Mouse (Mus musculus) midbrain, postnatal 0 days (tissue): ENCODE data around the gene Btbd7. TPM values are rescaled to one million over a fixed set of nuclear protein-coding genes. Genes with fewer than 3 reads are reported as not detected.

Source experiments
- ATAC-seq: fragments of 200-750 bp; cut with Nextera tagmentation; 2 replicates; pipeline ENCODE4 v1.8.0; 2017; ENCODE audit warnings: moderate number of reproducible peaks, mild to moderate bottlenecking, moderate TSS enrichment, moderate library complexity; ENCODE audit not compliant: low FRiP score
- DNase-seq: peaks from one replicate; pipeline ENCODE4 v3.0.0-alpha.2; 2015; ENCODE audit warnings: low spot score
- H3K27ac ChIP-seq: fragments of 300-500 bp; sonication (generic); 2 replicates; pipeline ENCODE4 v1.5.1; 2014; ENCODE audit warnings: low read depth, mild to moderate bottlenecking, low read length, mixed read lengths
- H3K27me3 ChIP-seq: fragments of 300-500 bp; sonication (generic); 2 replicates; pipeline ENCODE4 v1.6.1; 2014; ENCODE audit warnings: low read length, control low read depth, mixed read lengths; ENCODE audit not compliant: insufficient read depth
- H3K36me3 ChIP-seq: fragments of 300-500 bp; sonication (generic); 2 replicates; pipeline ENCODE4 v1.6.1; 2014; ENCODE audit warnings: low read length, control low read depth, mixed read lengths; ENCODE audit not compliant: insufficient read depth
- H3K4me1 ChIP-seq: fragments of 300-500 bp; sonication (generic); 2 replicates; pipeline ENCODE4 v1.6.1; 2014; ENCODE audit warnings: mild to moderate bottlenecking, control low read depth, antibody characterized with exemption, low read length, mixed read lengths; ENCODE audit not compliant: insufficient read depth
- H3K4me2 ChIP-seq: fragments of 300-500 bp; sonication (generic); 2 replicates; pipeline ENCODE4 v1.6.1; 2014; ENCODE audit warnings: low read depth, mild to moderate bottlenecking, low read length, mixed read lengths; ENCODE audit not compliant: poor library complexity, severe bottlenecking
- H3K4me3 ChIP-seq: fragments of 300-500 bp; sonication (generic); 2 replicates; pipeline ENCODE4 v1.5.1; 2014; ENCODE audit warnings: low read depth, mild to moderate bottlenecking, low read length, moderate library complexity
- H3K9ac ChIP-seq: fragments of 300-500 bp; sonication (generic); replicated peaks from 2 replicates; pipeline ENCODE4 v1.6.1; 2014; ENCODE audit warnings: mild to moderate bottlenecking, low read length, moderate library complexity, mixed read lengths; ENCODE audit not compliant: poor library complexity, severe bottlenecking
- H3K9me3 ChIP-seq: fragments of 300-500 bp; sonication (generic); 2 replicates; pipeline ENCODE4 v1.6.1; 2016; ENCODE audit warnings: low read length, control low read depth
- CTCF ChIP-seq: IDR thresholded peaks from 2 replicates; pipeline ENCODE4 v1.5.1; 2016; ENCODE audit warnings: antibody characterized with exemption, mild to moderate bottlenecking
- WGBS: fragments of 180-500 bp; shearing (Covaris S2); extraction: QIAGEN DNeasy Blood & Tissue Kit; methylation state at CpG from one replicate; pipeline ENCODE4 v1.1.7; 2014; 5-methylcytosine and 5-hydroxymethylcytosine counted together
- polyA plus RNA-seq: library from polyadenylated mRNA; unstranded; fragments of >200 nt; fragmentation: Nextera tagmentation; extraction: Ambion mirVana; gene quantifications from 2 replicates; pipeline ENCODE4 v1.2.1, GENCODE M21; 2015
- total RNA-seq: library from RNA; depleted of rRNA; stranded (reverse); fragments of >200 nt; gene quantifications from 2 replicates; pipeline ENCODE4 v1.2.3, GENCODE M21; 2014; rRNA removed

Btbd7 gene
- 32.2 and 33.8 TPM in 2 replicates for total RNA-seq
- 6.8 and 9.2 TPM in 2 replicates for polyA plus RNA-seq

DNA sequence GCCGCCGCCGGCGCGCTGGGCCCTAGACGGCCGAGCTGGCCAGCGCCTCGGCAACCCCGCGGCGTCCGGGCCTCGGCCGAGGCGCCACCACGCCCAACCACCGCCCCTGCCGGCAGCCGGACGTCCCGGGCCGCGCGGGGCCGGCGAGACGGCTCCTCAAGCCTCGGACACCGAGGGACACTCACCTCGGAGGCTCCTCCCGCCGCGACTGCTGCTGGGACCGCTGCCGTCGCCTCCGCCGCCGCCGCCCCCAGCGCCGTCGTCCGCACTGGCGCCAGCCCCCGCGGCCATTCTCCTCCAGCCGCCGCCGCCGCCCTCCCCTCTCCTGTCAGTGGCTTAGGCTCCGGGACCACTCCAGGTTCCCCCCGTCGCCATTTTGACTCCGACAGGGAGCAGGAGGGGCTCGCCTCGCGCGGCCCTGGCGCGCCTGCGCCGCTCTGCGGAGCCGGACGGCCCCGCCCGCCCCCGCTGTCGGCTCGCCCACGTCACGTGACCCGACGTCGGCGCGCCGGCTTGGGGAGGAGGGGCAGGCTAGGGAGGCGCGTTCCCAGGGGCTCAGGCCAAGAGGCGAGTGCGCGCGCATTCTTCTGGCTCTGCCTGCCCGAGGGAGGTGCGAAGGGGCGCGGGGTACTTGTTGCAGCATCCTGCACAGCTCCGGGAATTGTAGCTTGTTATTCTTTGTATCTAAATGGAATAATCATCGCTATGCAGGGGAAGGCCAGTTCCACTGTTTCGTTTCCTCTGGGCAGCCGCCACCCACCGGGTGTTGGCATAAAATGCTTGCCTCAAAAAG lies at the start of gene Btbd7:
Btbd7 (minus strand) TSS at position 441 of the 793 bp plus-strand sequence.
- H3K4me3 ChIP-seq = peak within 1 kb of the TSS; percentile 95
- H3K4me2 ChIP-seq = peak within 1 kb of the TSS; percentile 77
- no peaks in the 10 kb centered on the region for H3K27me3 ChIP-seq
- H3K27ac ChIP-seq = peak within 1 kb of the TSS; percentile 93
- peak; percentile 97 for ATAC-seq
- TF ChIP-seq CTCF = no peak
- H3K9me3 ChIP-seq = no peaks in the 10 kb centered on the region
- peak; percentile 98 for DNase-seq
- no peaks in the 10 kb centered on the region for H3K36me3 ChIP-seq
- under 1% methylated on average over 57 of the region's 95 CpGs for WGBS
- H3K4me1 ChIP-seq = peaks cover 10% of the 10 kb centered on the region; the same call in 1 of the 2 replicates
- H3K9ac ChIP-seq = peak within 1 kb of the TSS; percentile 93

DNA sequence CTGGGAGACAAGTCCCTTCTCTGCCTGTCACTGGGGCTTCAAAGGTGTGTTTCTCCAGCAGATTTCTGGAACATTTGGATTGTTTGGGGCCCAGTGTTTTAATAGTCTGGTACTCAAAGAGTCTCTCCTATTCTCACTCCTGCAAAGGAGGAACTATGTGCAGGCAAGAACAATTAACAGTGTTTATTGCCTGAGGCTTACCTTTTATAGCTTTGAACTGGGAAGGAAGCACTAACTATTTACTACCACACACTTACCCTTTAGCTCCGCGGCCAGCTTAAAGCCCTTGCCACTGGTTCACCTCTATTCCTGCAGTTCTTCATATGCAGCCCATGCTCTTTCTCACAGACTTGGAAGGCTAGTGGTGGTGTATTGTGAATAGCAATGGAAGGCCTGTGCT lies 37.8 kb upstream of the Btbd7 start:
- H3K27ac ChIP-seq = no peak overlapping the region
- no peak for TF ChIP-seq CTCF
- H3K4me2 ChIP-seq = no peak overlapping the region
- ATAC-seq (no peak), DNase-seq (no peak)
- H3K27me3 ChIP-seq = no peaks in the 10 kb centered on the region
- WGBS = 87% methylated on average over 2 of the region's 2 CpGs
- H3K36me3 ChIP-seq = no peaks in the 10 kb centered on the region
- no peak overlapping the region for H3K9ac ChIP-seq
- H3K4me3 ChIP-seq = no peak overlapping the region
- no peaks in the 10 kb centered on the region for H3K4me1 ChIP-seq
- no peaks in the 10 kb centered on the region for H3K9me3 ChIP-seq

DNA sequence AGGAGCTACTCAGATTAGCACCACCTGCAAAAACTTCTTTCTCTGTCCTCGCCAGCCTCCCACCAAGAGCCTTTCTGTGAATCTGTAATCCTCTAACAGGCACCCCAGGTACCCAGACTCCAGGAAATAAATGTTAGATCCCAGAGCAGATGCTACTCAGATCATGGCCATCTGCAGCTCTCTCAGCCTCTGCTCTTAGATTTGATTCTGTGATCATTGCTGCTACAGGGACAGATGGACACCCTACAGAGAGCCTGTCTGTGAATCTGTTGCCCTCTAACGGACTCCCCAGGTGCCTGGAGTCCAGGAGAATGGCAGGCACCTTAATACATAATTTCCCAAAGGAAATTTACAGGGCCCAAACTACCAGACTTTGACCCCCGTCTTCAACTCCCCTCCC lies 29.9 kb upstream of the Btbd7 start:
- no peaks in the 10 kb centered on the region for H3K27me3 ChIP-seq
- no peaks in the 10 kb centered on the region for H3K36me3 ChIP-seq
- H3K27ac ChIP-seq = no peak overlapping the region
- H3K4me3 ChIP-seq = no peak overlapping the region
- H3K4me1 ChIP-seq = no peaks in the 10 kb centered on the region
- H3K9ac ChIP-seq = no peak overlapping the region
- no peak for TF ChIP-seq CTCF
- DNase-seq = peak; percentile 52
- 31% methylated on average over 3 of the region's 3 CpGs for WGBS
- H3K9me3 ChIP-seq = no peaks in the 10 kb centered on the region
- no peak for ATAC-seq
- no peak overlapping the region for H3K4me2 ChIP-seq

DNA sequence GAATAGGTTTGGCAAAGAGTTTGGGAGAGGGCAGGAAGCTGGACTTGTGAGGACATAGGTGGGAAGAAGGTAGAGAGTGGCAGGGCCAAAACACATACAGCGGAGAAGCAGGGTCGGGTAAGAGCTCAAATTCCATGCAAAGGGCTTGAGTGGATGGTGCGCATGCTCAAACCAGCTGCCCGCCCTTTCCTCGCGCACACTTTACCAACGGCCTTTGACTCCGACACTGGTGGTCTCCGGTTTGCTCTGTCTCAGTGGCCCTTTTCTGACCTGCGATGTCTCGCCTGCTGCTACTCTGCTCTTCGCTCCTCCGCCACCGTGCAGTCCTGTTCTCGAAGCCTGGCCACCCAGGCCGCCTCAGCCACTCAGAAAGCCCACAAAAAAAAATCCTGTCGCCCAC lies 20.8 kb upstream of the Btbd7 start, which contains the start of gene Cox8c:
Cox8c (plus strand) TSS at position 226 of the 400 bp plus-strand sequence.
- ATAC-seq (no peak), DNase-seq (no peak)
- Histone ChIP-seq H3K4me1 (no peaks in the 10 kb centered on the region), H3K36me3 (no peaks in the 10 kb centered on the region), H3K27ac (no peak within 1 kb of the TSS), H3K9ac (no peak within 1 kb of the TSS), H3K27me3 (no peaks in the 10 kb centered on the region), H3K4me3 (no peak within 1 kb of the TSS), H3K4me2 (no peak within 1 kb of the TSS), H3K9me3 (no peaks in the 10 kb centered on the region)
- WGBS = 94% methylated on average over 17 of the region's 17 CpGs
- TF ChIP-seq CTCF = no peak

DNA sequence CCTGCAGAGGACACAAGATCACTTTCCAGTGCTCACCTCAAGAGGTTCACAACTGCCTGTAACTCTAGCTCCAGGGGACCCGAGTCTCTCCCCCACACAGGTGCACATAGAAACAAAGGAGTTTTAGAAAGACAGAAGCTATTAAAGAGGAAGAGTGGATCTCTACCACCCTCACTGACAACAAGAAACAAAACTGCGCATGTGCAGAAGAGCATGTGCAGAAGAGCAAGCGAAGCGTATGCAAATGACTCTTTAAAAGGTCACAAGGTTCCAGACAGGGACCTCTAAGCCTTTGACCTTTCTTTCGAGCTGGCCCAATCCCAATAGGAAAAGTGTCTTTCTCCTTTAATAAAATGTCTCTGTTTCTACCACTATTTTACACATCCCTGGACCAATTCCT lies 10.3 kb upstream of the Btbd7 start:
- TF ChIP-seq CTCF = no peak
- Histone ChIP-seq H3K9me3 (no peaks in the 10 kb centered on the region), H3K36me3 (no peaks in the 10 kb centered on the region), H3K27ac (no peak overlapping the region), H3K27me3 (no peaks in the 10 kb centered on the region), H3K9ac (no peak overlapping the region), H3K4me2 (no peak overlapping the region), H3K4me1 (no peaks in the 10 kb centered on the region), H3K4me3 (no peak overlapping the region)
- DNase-seq (no peak), ATAC-seq (no peak)
- WGBS = 47% methylated on average over 5 of the region's 5 CpGs

DNA sequence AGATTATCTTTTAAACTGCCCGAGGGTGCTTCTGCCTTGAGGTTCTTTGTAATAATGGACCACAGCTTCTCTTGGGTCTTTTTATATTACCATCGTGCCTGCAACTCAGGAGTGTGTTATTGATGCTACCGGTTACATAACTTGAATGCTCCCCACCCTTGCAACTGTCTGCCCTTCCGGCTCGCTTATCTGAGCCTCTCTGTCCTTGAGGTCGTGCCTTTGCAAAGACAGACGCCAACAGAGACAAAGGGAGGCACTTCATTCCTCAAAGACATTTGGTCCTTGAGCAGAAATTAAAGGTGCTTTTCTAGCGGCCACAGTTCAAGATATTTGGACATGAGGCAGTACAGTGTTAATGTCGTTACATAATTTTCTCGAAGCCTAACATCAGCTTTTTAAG lies 9.1 kb upstream of the Btbd7 start:
- DNase-seq (no peak), ATAC-seq (no peak)
- Histone ChIP-seq H3K27me3 (no peaks in the 10 kb centered on the region), H3K4me1 (no peaks in the 10 kb centered on the region), H3K27ac (no peak overlapping the region), H3K9me3 (no peaks in the 10 kb centered on the region), H3K4me2 (no peak overlapping the region), H3K4me3 (no peak overlapping the region), H3K9ac (no peak overlapping the region), H3K36me3 (no peaks in the 10 kb centered on the region)
- TF ChIP-seq CTCF = no peak
- 63% methylated on average over 10 of the region's 10 CpGs for WGBS
